Mouse (Mus musculus): ENCODE data around the gene Fndc3b. TPM values are rescaled to one million over a fixed set of nuclear protein-coding genes. Genes with fewer than 3 reads are reported as not detected.

Gene Fndc3b
- polyA plus RNA-seq, 1 experiment from 2014 or later, result 13.2 TPM

DNA sequence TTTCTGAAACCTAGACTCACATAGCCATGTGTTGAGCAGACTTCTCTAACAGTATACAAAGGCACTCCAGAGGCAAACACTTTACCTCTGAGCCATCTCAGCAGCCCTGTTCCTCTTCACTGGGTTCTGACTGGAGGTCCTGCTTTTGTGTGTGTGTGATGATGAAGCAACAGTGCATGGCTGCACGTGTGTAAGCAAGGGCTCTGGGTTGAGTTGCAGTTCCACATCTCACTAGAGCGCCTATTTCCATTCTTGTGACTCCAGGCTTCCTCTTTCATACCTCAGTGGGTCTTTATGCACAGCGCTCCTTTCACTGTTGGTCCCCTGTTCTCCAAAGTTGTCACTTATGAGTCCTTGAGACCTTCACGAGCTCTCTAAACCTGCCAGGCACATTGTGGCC lies 261.7 kb downstream of the Fndc3b start:
- H3K9ac ChIP-seq (ENCODE audit: low read depth, low read length), result no peak overlapping the region
- no peaks in the 10 kb centered on the region for H3K9me3 ChIP-seq (replicated peaks; ENCODE audit: control insufficient read depth, low read length)
- H3K4me2 ChIP-seq (ENCODE audit: low read depth, low read length), result no peak overlapping the region
- H3K27me3 ChIP-seq (ENCODE audit: control insufficient read depth, insufficient read depth, low read depth, low read length), result no peaks in the 10 kb centered on the region
- 56% methylated on average over 4 of the region's 4 CpGs for WGBS (ENCODE audit: insufficient replicate concordance)
- H3K4me3 ChIP-seq (ENCODE audit: low read depth, low read length), result no peak overlapping the region
- H3K36me3 ChIP-seq (ENCODE audit: control insufficient read depth, insufficient read depth), result peaks cover 12% of the 10 kb centered on the region
- no peak for ATAC-seq (ENCODE audit: low read depth)
- no peaks in the 10 kb centered on the region for H3K4me1 ChIP-seq (ENCODE audit: control insufficient read depth, low read depth, low read length)
- no peak overlapping the region for H3K27ac ChIP-seq (ENCODE audit: low read length)

DNA sequence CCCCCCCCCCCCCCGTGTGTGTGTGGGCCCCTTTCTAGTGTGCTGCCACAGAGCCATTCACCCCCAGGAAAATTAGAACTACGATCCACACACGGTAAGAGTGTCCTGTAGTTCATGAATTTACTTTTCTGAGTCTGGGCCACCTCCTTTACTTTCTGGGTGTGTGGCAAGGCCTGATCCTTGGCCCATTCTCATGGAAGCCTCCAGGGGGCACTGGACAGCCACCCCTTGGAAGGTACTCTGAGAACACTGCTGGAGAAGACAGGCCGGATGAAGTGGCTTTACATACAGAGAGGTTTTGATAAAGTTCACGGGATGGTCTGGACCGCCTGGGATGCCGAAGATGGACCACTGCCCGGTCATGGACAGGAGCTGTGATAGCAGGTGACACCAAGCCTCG lies 262.7 kb downstream of the Fndc3b start:
- no peaks in the 10 kb centered on the region for H3K4me1 ChIP-seq (ENCODE audit: control insufficient read depth, low read depth, low read length)
- no peak overlapping the region for H3K4me3 ChIP-seq (ENCODE audit: low read depth, low read length)
- no peak overlapping the region for H3K4me2 ChIP-seq (ENCODE audit: low read depth, low read length)
- no peak overlapping the region for H3K27ac ChIP-seq (ENCODE audit: low read length)
- no peaks in the 10 kb centered on the region for H3K9me3 ChIP-seq (replicated peaks; ENCODE audit: control insufficient read depth, low read length)
- H3K36me3 ChIP-seq (ENCODE audit: control insufficient read depth, insufficient read depth), result peaks cover 3% of the 10 kb centered on the region
- no peak overlapping the region for H3K9ac ChIP-seq (ENCODE audit: low read depth, low read length)
- ATAC-seq (ENCODE audit: low read depth), result no peak
- 74% methylated on average over 8 of the region's 9 CpGs for WGBS (ENCODE audit: insufficient replicate concordance)
- no peaks in the 10 kb centered on the region for H3K27me3 ChIP-seq (ENCODE audit: control insufficient read depth, insufficient read depth, low read depth, low read length)

DNA sequence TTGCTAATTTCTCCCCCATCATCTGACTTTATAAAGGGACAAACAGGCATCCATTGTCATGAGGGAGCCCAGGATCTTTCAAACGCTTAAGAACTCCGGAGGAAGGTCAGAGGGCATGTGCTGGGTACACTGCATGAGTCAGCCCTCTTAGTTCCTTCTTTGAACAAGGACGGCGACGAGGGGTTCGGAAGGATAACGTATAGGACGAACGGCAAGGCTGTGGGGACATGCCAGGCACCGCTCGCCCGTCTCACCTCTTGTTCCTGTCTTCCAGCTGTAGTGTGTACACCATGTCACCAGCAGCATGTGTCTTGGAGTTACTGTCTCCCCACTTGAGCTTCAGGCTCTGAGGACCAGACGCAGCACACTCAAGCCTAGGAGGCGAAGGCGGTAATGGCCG lies 271.4 kb downstream of the Fndc3b start:
- no peaks in the 10 kb centered on the region for H3K4me1 ChIP-seq (ENCODE audit: control insufficient read depth, low read depth, low read length)
- no peak for ATAC-seq (ENCODE audit: low read depth)
- no peak overlapping the region for H3K27ac ChIP-seq (ENCODE audit: low read length)
- WGBS (ENCODE audit: insufficient replicate concordance), result 48% methylated on average over 16 of the region's 16 CpGs
- H3K36me3 ChIP-seq (ENCODE audit: control insufficient read depth, insufficient read depth), result no peaks in the 10 kb centered on the region; the same call in none of the 2 replicates
- H3K9me3 ChIP-seq (replicated peaks; ENCODE audit: control insufficient read depth, low read length), result no peaks in the 10 kb centered on the region
- H3K27me3 ChIP-seq (ENCODE audit: control insufficient read depth, insufficient read depth, low read depth, low read length), result no peaks in the 10 kb centered on the region
- H3K9ac ChIP-seq (ENCODE audit: low read depth, low read length), result no peak overlapping the region
- H3K4me3 ChIP-seq (ENCODE audit: low read depth, low read length), result no peak overlapping the region
- H3K4me2 ChIP-seq (ENCODE audit: low read depth, low read length), result no peak overlapping the region

DNA sequence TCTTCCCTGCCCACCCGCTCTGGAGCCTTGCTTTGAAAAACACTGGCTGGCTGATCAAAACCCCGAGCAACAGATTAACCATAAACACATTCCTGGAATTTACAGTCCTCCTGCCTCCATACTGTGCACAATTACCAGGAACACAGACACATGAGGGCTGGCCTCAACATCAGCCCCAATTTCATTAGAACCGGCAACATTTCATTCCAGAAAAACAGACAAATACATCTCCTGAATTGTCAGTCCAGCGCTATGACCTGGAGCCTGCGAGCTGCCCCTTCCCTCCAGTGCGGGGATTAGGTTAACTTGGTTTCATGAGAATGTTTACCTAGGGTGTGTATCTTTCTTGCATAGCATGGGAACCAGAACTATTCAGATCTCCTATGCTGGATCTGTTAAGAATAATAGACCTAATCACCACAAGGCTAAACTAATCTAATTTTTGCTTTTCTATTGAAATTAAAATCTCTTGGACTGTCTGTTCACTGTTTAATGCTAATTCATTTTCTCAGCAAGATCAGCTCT lies 275.9 kb downstream of the Fndc3b start:
- Histone ChIP-seq H3K36me3 (ENCODE audit: control insufficient read depth, insufficient read depth) (peaks cover 2% of the 10 kb centered on the region), H3K27ac (ENCODE audit: low read length) (no peak overlapping the region), H3K4me3 (ENCODE audit: low read depth, low read length) (no peak overlapping the region), H3K4me1 (ENCODE audit: control insufficient read depth, low read depth, low read length) (no peaks in the 10 kb centered on the region), H3K4me2 (ENCODE audit: low read depth, low read length) (no peak overlapping the region), H3K9ac (ENCODE audit: low read depth, low read length) (no peak overlapping the region), H3K27me3 (ENCODE audit: control insufficient read depth, insufficient read depth, low read depth, low read length) (no peaks in the 10 kb centered on the region), H3K9me3 (replicated peaks; ENCODE audit: control insufficient read depth, low read length) (no peaks in the 10 kb centered on the region)
- no peak for ATAC-seq (ENCODE audit: low read depth)
- 59% methylated on average over 6 of the region's 6 CpGs for WGBS (ENCODE audit: insufficient replicate concordance)

DNA sequence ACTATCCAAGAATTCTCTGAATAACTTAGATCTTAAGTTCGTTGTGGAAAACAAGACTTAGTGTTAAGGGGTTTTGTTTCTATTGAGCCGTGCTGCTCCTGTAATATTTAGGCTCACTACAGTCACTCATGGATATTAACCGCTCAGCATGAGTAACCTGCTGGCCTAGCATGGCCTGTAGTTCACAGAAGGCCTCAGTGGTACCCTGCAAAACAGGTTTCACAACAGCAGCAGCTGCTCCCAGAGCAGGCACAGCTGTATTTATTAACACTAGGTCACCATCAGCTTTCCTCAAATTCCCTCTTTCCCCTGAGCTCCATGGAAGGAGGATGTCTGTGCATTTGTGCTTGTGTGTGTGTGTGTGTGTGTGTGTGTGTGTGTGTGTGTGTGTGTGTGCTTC lies 278.1 kb downstream of the Fndc3b start:
- H3K27ac ChIP-seq (ENCODE audit: low read length), result no peak overlapping the region
- WGBS (ENCODE audit: insufficient replicate concordance), result 68% methylated on average over 3 of the region's 3 CpGs
- no peak overlapping the region for H3K9ac ChIP-seq (ENCODE audit: low read depth, low read length)
- H3K9me3 ChIP-seq (replicated peaks; ENCODE audit: control insufficient read depth, low read length), result no peaks in the 10 kb centered on the region
- no peaks in the 10 kb centered on the region for H3K4me1 ChIP-seq (ENCODE audit: control insufficient read depth, low read depth, low read length)
- H3K27me3 ChIP-seq (ENCODE audit: control insufficient read depth, insufficient read depth, low read depth, low read length), result no peaks in the 10 kb centered on the region
- H3K4me3 ChIP-seq (ENCODE audit: low read depth, low read length), result no peak overlapping the region
- no peak overlapping the region for H3K4me2 ChIP-seq (ENCODE audit: low read depth, low read length)
- ATAC-seq (ENCODE audit: low read depth), result no peak
- H3K36me3 ChIP-seq (ENCODE audit: control insufficient read depth, insufficient read depth), result peaks cover 2% of the 10 kb centered on the region

DNA sequence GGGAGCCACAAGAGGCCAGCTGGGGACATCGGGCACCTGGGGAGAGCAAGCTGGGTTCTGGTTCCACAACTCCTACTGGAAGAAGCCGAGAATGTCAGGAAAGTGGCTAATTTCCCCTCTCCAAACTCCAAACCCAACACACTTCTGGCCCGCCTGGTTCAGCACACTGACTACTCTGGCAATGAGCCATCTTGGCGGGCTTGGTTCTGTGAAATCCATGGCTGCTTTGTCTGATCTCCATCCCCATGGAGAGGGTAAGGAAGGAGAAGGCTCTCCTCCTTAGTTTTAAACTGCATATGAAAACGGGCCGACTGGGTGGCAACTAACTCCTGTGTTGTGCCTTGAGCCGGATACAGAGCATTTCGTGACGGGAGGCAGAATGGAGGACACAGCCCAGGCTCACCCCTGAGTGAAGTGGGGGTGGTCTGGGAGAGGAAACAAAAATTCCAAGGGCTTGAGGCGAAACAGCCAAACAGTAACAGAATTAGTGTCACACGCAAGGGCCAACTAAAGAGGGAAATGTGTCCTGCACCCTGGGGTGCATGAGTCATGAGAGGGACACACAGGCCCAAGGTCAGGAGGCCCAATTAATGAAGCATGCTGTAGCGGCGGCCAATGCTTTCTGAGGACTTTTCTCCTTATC lies 280.4 kb downstream of the Fndc3b start:
- H3K4me2 ChIP-seq (ENCODE audit: low read depth, low read length), result no peak overlapping the region
- H3K4me3 ChIP-seq (ENCODE audit: low read depth, low read length), result no peak overlapping the region
- no peaks in the 10 kb centered on the region for H3K27me3 ChIP-seq (ENCODE audit: control insufficient read depth, insufficient read depth, low read depth, low read length)
- peaks cover 2% of the 10 kb centered on the region for H3K36me3 ChIP-seq (ENCODE audit: control insufficient read depth, insufficient read depth)
- WGBS (ENCODE audit: insufficient replicate concordance), result 68% methylated on average over 13 of the region's 13 CpGs
- ATAC-seq (ENCODE audit: low read depth), result no peak
- no peaks in the 10 kb centered on the region for H3K9me3 ChIP-seq (replicated peaks; ENCODE audit: control insufficient read depth, low read length)
- H3K9ac ChIP-seq (ENCODE audit: low read depth, low read length), result no peak overlapping the region
- no peak overlapping the region for H3K27ac ChIP-seq (ENCODE audit: low read length)
- no peaks in the 10 kb centered on the region for H3K4me1 ChIP-seq (ENCODE audit: control insufficient read depth, low read depth, low read length)

DNA sequence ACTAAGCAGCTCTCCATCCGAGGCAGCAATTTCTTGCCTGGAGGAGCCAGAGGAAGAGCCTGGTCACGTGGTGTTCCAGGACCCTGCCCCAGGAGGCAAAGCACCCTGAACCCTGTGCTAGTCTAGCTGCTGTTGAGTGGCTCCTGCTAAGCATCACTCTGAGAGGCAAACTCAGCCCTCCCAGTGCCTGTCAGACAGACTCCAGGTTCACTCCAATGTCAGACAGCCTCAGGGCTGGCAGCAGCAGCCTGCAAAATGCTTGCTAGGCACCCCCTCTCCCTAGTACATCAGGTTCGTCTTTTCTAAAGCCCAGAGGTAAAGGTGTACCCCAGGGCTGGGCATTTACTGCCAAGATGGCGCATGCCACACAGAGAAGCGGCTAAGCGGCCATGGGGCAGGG lies 283.7 kb downstream of the Fndc3b start:
- no peak overlapping the region for H3K4me2 ChIP-seq (ENCODE audit: low read depth, low read length)
- no peak overlapping the region for H3K4me3 ChIP-seq (ENCODE audit: low read depth, low read length)
- no peaks in the 10 kb centered on the region for H3K4me1 ChIP-seq (ENCODE audit: control insufficient read depth, low read depth, low read length)
- H3K27me3 ChIP-seq (ENCODE audit: control insufficient read depth, insufficient read depth, low read depth, low read length), result no peaks in the 10 kb centered on the region
- no peak overlapping the region for H3K27ac ChIP-seq (ENCODE audit: low read length)
- ATAC-seq (ENCODE audit: low read depth), result no peak
- H3K36me3 ChIP-seq (ENCODE audit: control insufficient read depth, insufficient read depth), result no peaks in the 10 kb centered on the region; the same call in 1 of the 2 replicates
- no peaks in the 10 kb centered on the region for H3K9me3 ChIP-seq (replicated peaks; ENCODE audit: control insufficient read depth, low read length)
- 64% methylated on average over 6 of the region's 6 CpGs for WGBS (ENCODE audit: insufficient replicate concordance)
- no peak overlapping the region for H3K9ac ChIP-seq (ENCODE audit: low read depth, low read length)

DNA sequence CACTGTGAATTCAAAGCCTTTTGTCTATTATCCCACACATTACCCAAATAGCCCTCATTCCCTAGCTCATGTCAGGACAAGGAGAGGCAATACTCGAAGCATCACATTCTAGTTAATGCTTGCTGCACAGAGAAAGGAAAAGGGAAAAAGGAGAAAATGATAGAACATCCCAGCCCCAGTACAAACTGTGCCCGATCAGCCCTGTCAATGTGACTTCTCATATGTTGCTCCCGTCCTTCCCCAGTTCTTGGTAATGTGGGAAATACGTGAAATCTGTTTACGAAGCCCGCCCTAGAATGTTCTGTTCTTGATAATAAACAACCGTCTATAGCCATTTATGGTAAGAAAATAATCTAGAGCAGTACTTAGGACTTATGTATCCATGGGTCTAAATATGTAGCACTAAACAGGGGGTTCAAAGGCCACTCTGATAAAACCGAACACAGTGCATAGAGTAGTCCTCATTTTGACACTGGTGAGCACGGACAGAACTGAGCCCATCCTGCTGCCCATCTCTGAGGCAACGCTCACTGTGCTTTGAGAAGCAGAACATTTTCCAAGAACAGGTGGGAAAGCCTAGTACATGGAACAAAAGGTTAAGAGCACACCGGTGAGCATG lies 286.9 kb downstream of the Fndc3b start:
- H3K4me1 ChIP-seq (ENCODE audit: control insufficient read depth, low read depth, low read length), result no peaks in the 10 kb centered on the region
- no peaks in the 10 kb centered on the region for H3K9me3 ChIP-seq (replicated peaks; ENCODE audit: control insufficient read depth, low read length)
- no peaks in the 10 kb centered on the region for H3K27me3 ChIP-seq (ENCODE audit: control insufficient read depth, insufficient read depth, low read depth, low read length)
- no peak overlapping the region for H3K9ac ChIP-seq (ENCODE audit: low read depth, low read length)
- WGBS (ENCODE audit: insufficient replicate concordance), result 73% methylated on average over 11 of the region's 11 CpGs
- no peak for ATAC-seq (ENCODE audit: low read depth)
- H3K36me3 ChIP-seq (ENCODE audit: control insufficient read depth, insufficient read depth), result no peaks in the 10 kb centered on the region; the same call in 1 of the 2 replicates
- no peak overlapping the region for H3K27ac ChIP-seq (ENCODE audit: low read length)
- H3K4me3 ChIP-seq (ENCODE audit: low read depth, low read length), result no peak overlapping the region
- no peak overlapping the region for H3K4me2 ChIP-seq (ENCODE audit: low read depth, low read length)

DNA sequence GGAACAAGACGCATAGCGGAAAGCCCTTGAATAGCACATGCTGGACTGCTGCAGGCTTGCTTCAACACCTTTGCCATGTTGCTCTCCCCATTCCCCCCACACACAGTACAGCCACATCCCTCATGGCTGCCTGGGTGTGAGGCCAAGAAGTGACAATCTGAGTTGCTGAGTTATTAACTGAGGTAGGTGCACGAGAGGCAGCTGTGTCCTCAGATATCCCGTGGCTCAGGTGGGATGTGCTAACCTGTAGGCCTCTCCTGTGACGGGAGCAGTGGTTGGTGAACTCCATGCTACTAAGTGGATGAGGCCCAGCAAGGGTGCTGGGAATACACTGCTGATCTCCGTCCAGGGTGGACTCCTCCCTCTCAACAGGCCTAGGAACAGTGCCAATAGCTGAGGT lies 288.6 kb downstream of the Fndc3b start:
- WGBS (ENCODE audit: insufficient replicate concordance), result 70% methylated on average over 6 of the region's 6 CpGs
- ATAC-seq (ENCODE audit: low read depth), result no peak
- no peaks in the 10 kb centered on the region; the same call in 1 of the 2 replicates for H3K36me3 ChIP-seq (ENCODE audit: control insufficient read depth, insufficient read depth)

More for the DNA sequence above, 288.6 kb downstream of the Fndc3b start:
- H3K9ac ChIP-seq (ENCODE audit: low read depth, low read length), result no peak overlapping the region
- no peak overlapping the region for H3K4me2 ChIP-seq (ENCODE audit: low read depth, low read length)
- no peaks in the 10 kb centered on the region for H3K9me3 ChIP-seq (replicated peaks; ENCODE audit: control insufficient read depth, low read length)
- H3K27me3 ChIP-seq (ENCODE audit: control insufficient read depth, insufficient read depth, low read depth, low read length), result no peaks in the 10 kb centered on the region
- H3K27ac ChIP-seq (ENCODE audit: low read length), result no peak overlapping the region
- H3K4me3 ChIP-seq (ENCODE audit: low read depth, low read length), result no peak overlapping the region
- no peaks in the 10 kb centered on the region for H3K4me1 ChIP-seq (ENCODE audit: control insufficient read depth, low read depth, low read length)

Measured in liver, embryonic 16.5 days (tissue).